Mouse (Mus musculus): ENCODE results near the gene Papolb. TPM values are rescaled to one million over a fixed set of nuclear protein-coding genes. Genes with fewer than 3 reads are reported as not detected.

Gene Papolb
- polyA plus RNA-seq, 1 experiment: 0.42 TPM

DNA sequence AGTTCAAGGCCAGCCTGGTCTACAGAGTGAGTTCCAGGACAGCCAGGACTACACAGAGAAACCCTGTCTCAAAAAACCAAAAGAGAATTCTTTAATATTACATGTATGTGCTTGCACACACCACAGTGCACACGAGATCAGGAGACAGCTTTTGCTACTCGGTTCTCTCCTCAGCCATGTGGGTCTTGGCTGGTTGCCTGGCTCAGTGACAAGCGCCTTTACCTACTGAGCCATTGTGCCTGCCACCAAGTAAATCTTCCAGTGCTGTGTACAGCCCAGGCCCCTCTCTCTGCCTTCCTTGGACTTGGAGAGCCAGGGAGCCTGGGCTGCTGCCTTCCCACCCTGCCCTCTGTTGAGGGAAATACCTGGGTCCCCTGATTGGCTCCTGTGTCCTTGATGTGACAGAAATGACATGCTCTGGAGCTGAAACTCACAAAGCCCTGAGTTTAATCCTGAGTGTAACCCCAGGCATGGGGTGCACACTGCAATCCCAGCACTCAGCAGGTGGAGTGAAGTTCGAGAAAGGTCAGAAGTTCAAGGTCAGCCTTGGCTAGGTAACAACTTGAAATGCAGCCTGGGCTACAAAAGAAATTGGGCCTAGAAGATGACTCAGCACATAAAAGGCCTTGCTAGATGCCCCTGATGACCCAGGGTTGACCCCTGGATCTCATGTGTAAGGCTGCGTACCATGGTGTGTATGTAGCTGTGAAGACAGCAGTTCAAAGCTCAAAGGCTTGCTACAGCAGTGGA is 51.8 kb downstream of the Papolb start:
- no peak for DNase-seq (ENCODE audit: extremely low spot score in 1 of 2, low spot score in 1 of 2)

DNA sequence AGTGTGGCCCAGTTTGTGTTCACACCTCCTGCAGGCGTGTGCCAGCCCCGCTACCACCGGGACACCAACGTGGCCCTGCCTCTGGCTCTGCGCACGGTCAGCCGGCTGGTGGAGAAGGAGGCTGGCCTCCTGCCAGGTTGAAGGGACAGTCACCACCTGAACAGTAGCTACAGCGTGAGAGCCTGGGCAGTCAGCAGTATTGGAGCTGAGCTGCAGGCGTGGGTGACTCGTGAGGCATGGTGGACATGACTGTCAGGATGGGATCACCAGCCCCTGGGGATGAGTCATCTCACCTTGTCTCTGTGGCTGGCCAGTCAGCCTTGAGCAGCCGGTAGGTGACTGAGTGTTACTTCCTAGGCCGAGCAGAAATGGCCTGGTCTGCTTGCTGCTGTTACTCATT is 52.5 kb downstream of the Papolb start:
- peak in 1 of 2 experiments; percentile 34 for DNase-seq (ENCODE audit: extremely low spot score in 1 of 2, low spot score in 1 of 2)

Other genes starting within 250 kb of the Papolb start
- 19.1 and 19.2 TPM in 2 replicates for gene Foxk1, start 128.6 kb downstream of the Papolb start, polyA plus RNA-seq (2012; rRNA removed)
- gene Ap5z1, start 66.1 kb downstream of the Papolb start, polyA plus RNA-seq (2012; rRNA removed): 30.7 and 30.8 TPM in 2 replicates
- gene Radil, start 21.0 kb upstream of the Papolb start, polyA plus RNA-seq (2012; rRNA removed): 17.3 and 20.1 TPM in 2 replicates
- 108 and 118 TPM in 2 replicates for gene Mmd2, start 78.7 kb upstream of the Papolb start, polyA plus RNA-seq (2012; rRNA removed)
- 64.4 and 74.2 TPM in 2 replicates for gene Wipi2, start 97.6 kb upstream of the Papolb start, polyA plus RNA-seq (2012; rRNA removed)
- gene Slc29a4, start 162.4 kb upstream of the Papolb start, polyA plus RNA-seq (2012; rRNA removed): 14.6 and 19.2 TPM in 2 replicates